Mouse (Mus musculus) E14TG2a.4 (cell line): Measurements from ENCODE around the gene Ttll5.
A peak's percentile ranks its signal among the peaks of the same experiment; 100 is the strongest.

ENCODE experiments used
- H3K27me3 ChIP-seq: 2 replicates; pipeline ENCODE4 v1.6.1; 2014; ENCODE audit warnings: low read length, control low read depth; ENCODE audit not compliant: insufficient read depth
- H3K36me3 ChIP-seq: 2 replicates; pipeline ENCODE4 v1.6.1; 2014; ENCODE audit warnings: low read length, control low read depth; ENCODE audit not compliant: insufficient read depth
- H3K4me1 ChIP-seq: replicated peaks from 2 replicates; pipeline ENCODE4 v1.6.1; 2014; ENCODE audit warnings: low read depth, low read length, control low read depth
- H3K4me3 ChIP-seq: replicated peaks from 2 replicates; pipeline ENCODE4 v1.5.1; 2014; ENCODE audit warnings: mild to moderate bottlenecking, low read length
- H3K9me3 ChIP-seq: 2 replicates; pipeline ENCODE4 v1.6.1; 2014; ENCODE audit warnings: low read length, control low read depth
- CTCF ChIP-seq: conservative IDR thresholded peaks from 2 replicates; pipeline ENCODE4 v1.5.1; 2014; ENCODE audit warnings: low read length
- NANOG ChIP-seq: IDR thresholded peaks from 2 replicates; pipeline ENCODE4 v1.6.1; 2014; ENCODE audit warnings: borderline replicate concordance, low read length, mixed read lengths
- POU5F1 ChIP-seq: IDR thresholded peaks from 2 replicates; pipeline ENCODE4 v1.6.1; 2014; ENCODE audit warnings: low read length, borderline replicate concordance

Ttll5 gene

DNA sequence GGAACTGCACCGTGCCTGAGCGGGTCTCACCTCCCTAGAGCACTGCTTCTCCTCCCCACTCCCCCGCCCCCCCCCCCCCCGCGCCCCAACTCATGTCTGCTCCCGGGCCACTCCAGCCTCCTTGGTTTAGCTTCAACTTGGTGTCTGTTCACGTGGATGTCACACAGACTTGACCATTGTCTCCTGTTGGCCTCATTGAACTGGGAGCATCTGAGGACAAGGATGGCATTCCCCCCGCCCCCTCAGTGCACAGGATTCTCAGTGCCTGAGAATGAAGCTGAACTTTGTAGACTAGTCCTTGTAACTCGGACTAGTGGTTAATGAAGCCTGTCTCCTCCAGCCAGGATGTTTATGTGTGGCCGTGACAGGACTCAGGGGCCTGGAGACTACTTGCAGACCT lies 281.1 kb downstream of the Ttll5 start:
- Histone ChIP-seq H3K9me3 (no peaks in the 10 kb centered on the region), H3K27me3 (no peaks in the 10 kb centered on the region), H3K4me3 (no peak overlapping the region), H3K4me1 (peaks cover 17% of the 10 kb centered on the region), H3K36me3 (no peaks in the 10 kb centered on the region)
- no peak for TF ChIP-seq NANOG
- TF ChIP-seq CTCF, result no peak
- TF ChIP-seq POU5F1, result no peak

GRCm38 (mm10) chr12:86106086-86106485 lies 281.6 kb downstream of the Ttll5 start:
- no peaks in the 10 kb centered on the region for H3K36me3 ChIP-seq
- peaks cover 20% of the 10 kb centered on the region for H3K4me1 ChIP-seq
- no peaks in the 10 kb centered on the region for H3K27me3 ChIP-seq
- TF ChIP-seq NANOG, result no peak
- TF ChIP-seq CTCF, result no peak
- no peak for TF ChIP-seq POU5F1
- H3K9me3 ChIP-seq, result no peaks in the 10 kb centered on the region
- no peak overlapping the region for H3K4me3 ChIP-seq

GRCm38 (mm10) chr12:86107645-86108044 lies 283.2 kb downstream of the Ttll5 start:
- no peak for TF ChIP-seq NANOG
- TF ChIP-seq POU5F1, result no peak
- TF ChIP-seq CTCF, result no peak
- Histone ChIP-seq H3K4me3 (no peak overlapping the region), H3K9me3 (no peaks in the 10 kb centered on the region)

GRCm38 (mm10) chr12:86109531-86109930 lies 285.1 kb downstream of the Ttll5 start:
- no peaks in the 10 kb centered on the region for H3K36me3 ChIP-seq
- peaks cover 11% of the 10 kb centered on the region; the same call in 1 of the 2 replicates for H3K4me1 ChIP-seq
- no peak for TF ChIP-seq CTCF
- no peak for TF ChIP-seq NANOG
- TF ChIP-seq POU5F1, result no peak
- no peaks in the 10 kb centered on the region for H3K9me3 ChIP-seq
- H3K27me3 ChIP-seq, result no peaks in the 10 kb centered on the region
- no peak overlapping the region for H3K4me3 ChIP-seq

More at GRCm38 (mm10) chr12:86107645-86108044, 283.2 kb downstream of the Ttll5 start:
- Histone ChIP-seq H3K27me3 (no peaks in the 10 kb centered on the region), H3K4me1 (peaks cover 23% of the 10 kb centered on the region), H3K36me3 (no peaks in the 10 kb centered on the region)

GRCm38 (mm10) chr12:86110637-86111036 lies 286.2 kb downstream of the Ttll5 start:
- H3K36me3 ChIP-seq, result no peaks in the 10 kb centered on the region
- H3K4me3 ChIP-seq, result no peak overlapping the region
- H3K4me1 ChIP-seq, result peaks cover 11% of the 10 kb centered on the region; the same call in 1 of the 2 replicates
- no peaks in the 10 kb centered on the region for H3K9me3 ChIP-seq
- TF ChIP-seq CTCF, result peak; percentile 78
- TF ChIP-seq NANOG, result no peak
- H3K27me3 ChIP-seq, result no peaks in the 10 kb centered on the region
